Mouse (Mus musculus): Measurements from ENCODE around the gene Psen2.
A peak's percentile ranks its signal among the peaks of the same experiment; 100 is the strongest.

Gene Psen2

DNA sequence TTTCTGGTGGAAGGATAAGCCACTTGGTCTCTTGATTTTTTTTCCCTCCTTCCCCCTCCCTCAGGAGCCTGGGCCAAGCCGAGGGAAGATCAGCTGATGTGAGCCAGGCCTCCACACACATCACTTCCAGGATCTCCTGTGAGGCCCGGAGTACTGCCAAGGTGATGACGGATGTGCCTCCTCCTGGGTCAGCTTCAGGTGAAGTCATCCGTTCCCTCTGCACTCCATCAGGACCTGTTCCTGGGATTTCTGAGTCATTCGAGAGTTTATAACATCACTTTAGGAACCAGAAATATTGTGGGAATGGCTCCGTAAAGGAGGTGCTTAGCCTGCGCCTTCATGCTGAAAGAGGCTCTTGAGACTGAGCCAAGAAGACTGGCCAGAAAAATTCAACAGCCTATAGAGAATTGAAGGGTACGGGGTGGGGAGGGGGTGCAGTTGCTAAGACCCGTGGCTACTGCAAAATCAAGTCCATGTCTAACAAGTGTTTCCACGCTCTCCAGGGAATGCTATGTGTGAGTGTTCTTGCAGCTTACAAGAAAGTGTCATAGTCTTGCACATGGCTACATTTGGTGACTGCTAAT, 11.6 kb upstream of the Psen2 start:
- no peak for DNase-seq (ENCODE audit: low read depth, low spot score)

DNA sequence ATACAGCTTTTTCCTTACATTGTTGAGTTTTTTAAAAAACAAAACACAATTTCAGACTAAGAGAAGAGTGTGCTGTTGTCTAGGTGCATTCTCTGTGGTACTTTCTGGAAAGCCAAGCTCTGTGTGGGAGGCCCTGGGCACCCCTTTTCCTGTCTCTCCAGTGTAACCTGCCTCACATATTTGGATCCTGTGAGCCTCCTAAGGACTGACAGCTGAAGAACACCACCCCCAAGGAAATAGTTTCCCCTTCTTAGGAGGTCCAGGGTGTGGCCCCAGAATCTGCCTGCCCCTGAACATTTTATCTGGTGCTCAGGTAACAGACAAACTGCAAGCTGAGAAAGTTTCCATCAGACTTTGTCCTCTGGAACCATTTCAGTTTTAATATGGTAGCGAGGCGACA, 5.8 kb upstream of the Psen2 start:
- DNase-seq (ENCODE audit: low read depth, low spot score), result no peak

DNA sequence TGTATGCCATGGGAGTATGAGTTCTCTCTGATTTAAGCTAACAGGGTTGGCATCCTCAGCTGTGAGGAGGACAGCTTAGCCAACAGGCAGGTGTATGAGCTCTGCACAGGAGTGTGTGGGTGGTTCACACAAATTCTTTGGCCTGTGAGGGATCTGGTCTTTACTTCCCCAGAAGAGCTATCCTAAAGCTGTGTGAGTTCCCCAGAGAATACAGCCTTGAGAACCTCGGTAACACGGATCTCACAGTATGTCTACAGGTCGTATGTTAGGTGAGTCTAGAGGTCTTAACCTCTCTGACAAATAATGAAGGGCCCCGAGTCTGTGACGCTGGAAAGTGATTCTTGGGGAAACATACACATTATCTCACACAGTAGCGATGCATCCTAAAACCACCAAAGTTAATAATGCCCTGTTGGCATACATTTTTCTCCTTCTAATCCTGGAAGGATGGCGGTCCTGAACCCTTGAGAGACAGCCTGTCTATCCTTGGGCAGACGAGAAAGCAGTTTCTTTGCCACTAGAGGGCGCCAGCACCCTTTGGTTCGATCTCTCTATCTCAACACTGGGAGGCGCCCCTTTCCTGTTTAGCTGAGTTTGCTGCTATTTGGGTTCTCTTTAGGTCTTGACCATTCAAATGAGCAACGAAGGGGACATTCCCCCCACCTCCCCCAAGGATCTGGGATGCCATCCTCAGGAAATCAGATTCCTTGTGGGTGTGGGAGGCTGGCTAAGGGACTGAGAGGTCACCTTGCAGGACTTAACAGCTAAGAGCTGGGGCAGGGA, 5.2 kb upstream of the Psen2 start:
- peak; percentile 73 for DNase-seq (ENCODE audit: low read depth, low spot score)

DNA sequence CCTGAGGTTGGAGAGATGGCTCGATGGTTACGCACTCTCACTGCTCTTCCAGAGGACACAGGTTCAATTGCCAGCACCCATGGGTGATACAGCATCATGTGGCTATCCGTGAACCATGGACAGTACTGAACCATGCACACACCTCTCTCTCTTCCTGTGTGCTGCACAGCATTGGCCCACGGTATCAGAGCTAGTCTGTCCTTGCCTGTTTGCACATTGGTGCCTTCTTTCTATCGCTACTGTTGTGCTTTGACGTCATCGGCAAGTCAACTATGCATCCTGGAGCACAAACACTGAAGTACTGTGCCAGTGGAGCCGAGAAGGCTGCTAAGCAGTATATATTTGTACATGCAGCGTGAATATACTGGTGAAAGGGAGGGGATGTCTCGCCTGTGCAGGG, 3.9 kb upstream of the Psen2 start:
- no peak for DNase-seq (ENCODE audit: low read depth, low spot score)

DNA sequence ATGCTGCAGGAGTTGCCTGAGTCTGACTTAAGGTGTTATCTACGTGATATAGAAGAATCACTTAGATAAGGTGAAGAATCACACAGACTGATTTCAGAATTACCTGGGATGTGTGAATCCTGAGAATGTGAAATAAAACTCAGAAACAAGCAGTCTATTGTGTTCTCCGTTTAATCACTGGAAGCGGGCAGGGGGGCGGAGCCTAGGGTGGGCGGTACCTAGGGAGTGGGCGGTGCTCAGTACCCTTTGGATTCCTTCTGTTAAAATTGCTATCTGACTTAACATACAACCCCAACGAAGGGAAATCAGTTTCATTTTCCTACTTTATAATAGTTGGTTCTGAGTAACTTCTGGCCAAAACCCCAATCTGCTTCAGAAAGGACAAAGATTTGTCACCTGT, 2.2 kb upstream of the Psen2 start:
- DNase-seq (ENCODE audit: low read depth, low spot score), result no peak

DNA sequence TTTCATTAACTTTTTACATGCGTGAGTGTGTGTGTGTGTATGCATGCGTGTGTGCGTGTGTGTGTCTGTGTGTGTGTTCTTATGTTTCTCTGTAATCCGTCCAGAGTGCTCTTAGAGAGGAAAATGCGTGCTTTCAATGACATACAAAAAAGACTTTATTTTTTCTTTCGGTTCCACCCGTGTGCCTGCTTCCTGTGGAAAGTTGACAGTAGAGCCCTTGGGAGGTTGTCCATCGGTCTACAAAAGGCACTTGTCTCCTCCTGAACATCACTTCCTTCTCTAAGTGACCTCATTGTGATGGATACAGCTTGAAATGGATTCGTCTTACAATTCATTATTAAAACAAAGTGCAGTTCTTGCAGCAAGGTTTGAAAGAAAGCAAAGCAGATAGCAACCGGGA, 1.6 kb upstream of the Psen2 start:
- no peak for DNase-seq (ENCODE audit: low read depth, low spot score)

- DNase-seq (ENCODE audit: low read depth, low spot score), result no peak
These were observed 1.2 kb upstream of the Psen2 start for GRCm38 (mm10) chr1:180264389-180264788.

DNA sequence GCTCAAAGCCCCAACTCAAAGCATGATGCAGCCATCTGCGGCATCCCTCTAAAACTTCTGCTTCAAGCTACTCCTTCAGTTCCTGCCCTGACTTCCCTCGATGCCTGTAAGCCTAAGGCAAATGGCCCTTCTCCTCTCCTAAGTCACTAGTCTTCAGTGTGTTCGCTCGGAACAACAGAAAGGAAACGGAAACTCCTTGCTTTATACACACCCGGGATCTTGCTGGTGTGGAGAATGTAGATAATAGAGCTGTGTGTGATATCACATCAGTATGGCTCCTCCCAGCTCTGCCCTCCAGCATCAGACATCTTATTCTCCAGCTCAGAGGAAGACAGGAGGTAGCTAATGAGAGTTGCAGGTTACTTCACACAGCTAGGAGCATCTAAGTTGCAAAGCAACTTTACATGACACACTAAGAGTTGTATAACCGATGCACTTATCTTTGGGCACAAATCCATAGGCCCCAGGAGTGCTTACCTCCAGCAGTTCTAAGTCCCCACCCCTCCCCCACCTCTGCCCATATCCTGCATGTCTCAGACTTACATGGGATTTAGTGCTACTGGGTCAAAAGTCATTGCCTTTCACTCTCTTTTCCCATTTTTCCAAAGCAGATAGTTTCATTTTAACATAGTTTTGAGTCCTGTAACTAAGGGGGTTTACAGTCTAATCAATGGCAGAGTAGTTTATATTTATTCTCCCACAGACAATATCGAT, 1.2 kb downstream of the Psen2 start:
- peak; percentile 44 for DNase-seq (ENCODE audit: low read depth, low spot score)

GRCm38 (mm10) chr1:180261415-180261814, 1.8 kb downstream of the Psen2 start:
- no peak for DNase-seq (ENCODE audit: low read depth, low spot score)

DNA sequence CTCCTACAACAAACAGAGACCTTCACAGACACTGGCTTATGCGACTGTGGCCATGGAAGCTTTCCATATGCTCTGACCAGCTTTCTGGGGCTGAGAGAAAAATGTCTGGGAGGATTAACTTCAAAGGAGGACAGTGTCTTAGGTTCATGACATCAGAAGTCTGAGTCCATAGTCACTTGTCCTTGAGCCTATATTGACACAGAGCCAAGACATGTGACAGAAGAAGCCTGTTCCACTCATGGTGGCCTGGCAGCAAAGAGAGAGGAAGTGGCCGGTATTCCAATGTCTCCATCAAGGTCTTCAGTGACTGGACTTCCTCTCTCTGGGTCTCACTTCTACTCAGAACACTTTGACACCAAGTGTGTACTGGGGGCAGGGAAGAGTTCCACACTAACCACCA, 2.4 kb downstream of the Psen2 start:
- DNase-seq (ENCODE audit: low read depth, low spot score), result no peak

- DNase-seq (ENCODE audit: low read depth, low spot score), result no peak
These were observed 3.5 kb downstream of the Psen2 start for GRCm38 (mm10) chr1:180259753-180260152.

DNA sequence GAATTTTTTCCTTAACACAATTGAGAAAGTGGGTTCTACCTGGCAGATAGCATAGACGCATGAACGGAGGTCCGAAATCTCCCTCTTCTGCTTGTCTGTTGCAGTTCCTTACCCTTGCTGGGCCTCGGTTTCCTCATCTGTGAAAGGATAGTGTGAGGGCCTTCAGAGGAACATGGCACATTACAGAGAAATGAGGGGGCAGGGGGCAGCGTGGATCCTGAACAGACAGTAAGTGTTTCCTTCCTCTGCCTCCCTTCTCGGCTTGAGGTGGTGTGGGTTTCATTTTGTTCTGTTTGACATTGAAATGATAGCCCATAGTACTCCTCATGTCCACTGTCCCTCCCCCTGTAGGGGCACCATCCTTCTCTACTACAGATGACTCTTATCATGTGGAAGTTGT, 5.8 kb downstream of the Psen2 start:
- DNase-seq (ENCODE audit: low read depth, low spot score), result no peak

- no peak for DNase-seq (ENCODE audit: low read depth, low spot score)
These were observed 6.4 kb downstream of the Psen2 start for GRCm38 (mm10) chr1:180256866-180257265.

DNA sequence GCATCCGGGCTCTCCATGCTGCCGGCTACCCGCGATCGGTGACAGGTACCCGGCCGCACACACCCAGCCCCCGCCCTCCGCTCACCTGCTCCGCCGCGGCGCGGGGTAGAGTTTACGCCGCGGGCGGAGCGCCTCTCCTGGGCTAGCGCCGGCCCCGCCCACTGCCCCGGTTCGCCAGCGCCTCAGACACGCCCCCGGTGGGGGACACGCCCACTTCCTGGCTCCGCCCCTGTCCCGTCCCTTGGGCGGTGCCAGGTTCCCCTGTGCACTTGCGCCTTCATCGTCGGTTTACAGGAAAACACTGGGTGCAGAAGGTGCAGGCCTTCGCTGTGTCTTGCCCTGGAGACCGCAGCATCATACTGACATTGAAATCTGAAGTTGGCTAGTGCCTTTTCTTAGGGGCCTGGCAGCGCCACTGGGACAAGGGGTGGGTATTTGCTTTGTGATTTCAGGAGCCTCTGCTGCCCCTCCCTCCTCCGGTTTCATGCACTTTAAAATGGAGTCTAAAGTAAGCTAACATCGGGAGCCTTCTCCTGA, 7.0 kb downstream of the Psen2 start:
- peak; percentile 96 for DNase-seq (ENCODE audit: low read depth, low spot score)

DNA sequence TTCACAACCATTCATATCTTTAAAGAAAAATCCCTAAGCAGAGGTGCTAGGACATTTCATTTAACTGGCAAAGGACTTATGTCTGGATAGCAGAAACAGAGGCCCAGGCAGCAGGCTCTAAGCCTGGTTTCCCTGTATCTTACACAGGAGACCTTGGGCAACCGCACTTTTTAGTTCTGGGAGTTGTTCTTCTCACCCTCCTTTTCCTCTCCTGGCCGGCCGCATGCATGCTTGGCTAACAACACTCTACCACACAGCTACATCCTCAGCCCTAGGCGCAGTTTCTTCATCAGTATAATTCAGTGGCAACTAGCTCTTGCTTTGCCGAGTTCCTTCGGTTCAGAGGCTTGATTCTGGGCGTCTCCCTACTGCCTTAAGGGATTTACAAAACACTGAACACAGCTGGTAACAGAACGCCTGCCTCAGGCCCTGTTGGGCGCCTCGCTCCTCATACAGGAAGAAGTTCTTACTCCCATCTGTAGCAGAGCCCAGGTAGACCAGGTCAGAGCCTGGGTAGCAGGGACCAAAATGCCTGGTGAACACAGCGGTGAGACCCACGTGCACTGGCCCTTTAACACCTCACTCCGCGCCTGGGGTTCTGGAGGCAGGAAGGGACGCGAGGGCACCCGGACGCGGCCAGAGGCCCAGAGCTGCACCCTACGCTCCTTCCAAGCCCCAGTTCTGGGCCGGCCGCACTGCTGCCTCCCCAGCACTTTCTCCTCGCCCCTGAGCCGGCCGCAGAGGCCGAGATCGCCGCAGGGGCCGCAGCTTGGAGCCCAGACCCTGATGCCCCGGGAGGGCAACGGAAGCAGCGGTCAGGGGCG, 7.7 kb downstream of the Psen2 start:
- no peak for DNase-seq (ENCODE audit: low read depth, low spot score)

- DNase-seq (ENCODE audit: low read depth, low spot score), result no peak
These were observed 8.9 kb downstream of the Psen2 start for GRCm38 (mm10) chr1:180254316-180254715.

DNA sequence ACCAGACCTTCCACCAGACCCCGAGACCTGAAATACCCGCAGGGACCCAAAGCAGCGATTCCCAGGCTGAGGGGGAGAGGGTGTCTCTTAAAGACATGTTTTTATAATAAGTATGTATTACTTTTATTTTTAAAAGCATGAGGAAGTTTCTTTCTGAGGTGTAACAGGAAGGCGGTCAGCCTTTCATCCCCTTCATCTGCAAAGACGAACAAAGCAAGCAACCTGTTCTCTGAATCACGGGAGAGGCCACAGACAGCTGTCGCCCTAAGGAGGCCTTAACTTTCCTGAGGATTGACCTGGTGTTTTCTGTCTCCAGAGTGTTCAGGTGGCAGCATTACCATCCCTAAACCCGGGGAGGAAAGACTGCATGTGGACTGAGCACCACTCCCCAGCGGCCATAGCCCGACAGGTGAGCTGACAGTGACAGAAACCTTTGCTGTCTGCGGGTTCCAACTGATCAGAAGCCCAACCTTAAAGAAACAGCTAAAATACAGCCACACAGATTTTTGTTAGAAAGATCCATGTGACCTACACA, 10.5 kb downstream of the Psen2 start:
- no peak for DNase-seq (ENCODE audit: low read depth, low spot score)

DNA sequence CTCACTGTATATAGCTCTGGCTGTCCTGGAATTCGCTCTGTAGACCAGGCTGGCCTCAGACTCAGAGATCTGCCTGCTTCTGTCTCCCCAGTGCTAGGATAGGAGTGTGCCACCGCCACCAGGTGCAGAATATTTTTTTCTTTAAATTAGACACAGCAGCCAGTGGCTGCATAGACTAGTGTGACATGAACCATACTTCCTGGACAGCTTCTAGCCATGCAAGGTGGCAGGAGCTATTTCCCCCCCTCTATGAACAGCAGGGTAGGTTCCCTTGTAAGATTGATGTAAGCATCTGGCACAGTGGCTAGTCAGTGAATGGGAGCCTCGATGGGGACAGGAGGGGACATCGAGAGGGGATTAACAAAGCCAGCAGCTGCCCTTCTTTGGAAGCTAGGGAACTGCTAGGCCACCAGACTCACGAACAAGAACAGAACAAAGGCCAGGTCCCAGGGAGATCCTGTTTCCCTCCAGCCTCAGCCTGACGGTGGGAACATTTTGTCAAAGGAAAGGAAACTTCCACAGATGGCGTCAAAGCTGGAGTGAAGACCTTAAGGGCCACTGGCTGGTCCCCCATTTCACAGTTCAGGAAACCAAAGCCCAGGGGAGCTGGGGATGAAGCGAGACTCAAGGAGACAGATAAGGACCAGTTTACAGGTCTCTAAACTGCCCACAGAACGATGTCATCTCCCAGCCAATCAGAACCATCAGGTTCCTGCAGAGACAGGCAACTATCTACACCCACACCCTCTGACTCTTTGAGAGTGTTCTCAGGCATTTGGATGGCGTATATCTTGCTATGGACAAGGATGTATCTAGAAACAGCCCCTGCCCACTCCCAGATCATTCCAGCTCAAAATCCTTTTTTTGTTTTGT, 11.8 kb downstream of the Psen2 start:
- DNase-seq (ENCODE audit: low read depth, low spot score), result no peak

DNA sequence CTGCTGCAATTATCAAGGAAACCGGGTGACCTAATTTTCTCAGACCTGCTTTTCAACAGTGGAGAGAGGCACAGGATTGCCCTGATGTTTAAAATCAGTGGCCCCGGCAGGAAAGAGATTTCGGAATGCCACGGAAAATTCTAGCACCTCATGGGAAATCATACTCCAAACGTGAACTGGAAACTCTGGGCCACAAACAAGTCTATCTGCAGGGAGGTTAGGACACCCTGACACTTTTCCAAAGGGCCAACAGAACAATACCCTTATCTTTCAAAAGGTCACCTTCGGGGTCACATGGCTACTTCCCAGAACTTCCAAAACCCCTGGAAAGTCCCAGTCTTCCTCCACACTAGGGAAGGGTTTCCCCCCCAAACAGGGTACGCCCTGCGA, 12.8 kb downstream of the Psen2 start:
- DNase-seq (ENCODE audit: low read depth, low spot score), result no peak

DNA sequence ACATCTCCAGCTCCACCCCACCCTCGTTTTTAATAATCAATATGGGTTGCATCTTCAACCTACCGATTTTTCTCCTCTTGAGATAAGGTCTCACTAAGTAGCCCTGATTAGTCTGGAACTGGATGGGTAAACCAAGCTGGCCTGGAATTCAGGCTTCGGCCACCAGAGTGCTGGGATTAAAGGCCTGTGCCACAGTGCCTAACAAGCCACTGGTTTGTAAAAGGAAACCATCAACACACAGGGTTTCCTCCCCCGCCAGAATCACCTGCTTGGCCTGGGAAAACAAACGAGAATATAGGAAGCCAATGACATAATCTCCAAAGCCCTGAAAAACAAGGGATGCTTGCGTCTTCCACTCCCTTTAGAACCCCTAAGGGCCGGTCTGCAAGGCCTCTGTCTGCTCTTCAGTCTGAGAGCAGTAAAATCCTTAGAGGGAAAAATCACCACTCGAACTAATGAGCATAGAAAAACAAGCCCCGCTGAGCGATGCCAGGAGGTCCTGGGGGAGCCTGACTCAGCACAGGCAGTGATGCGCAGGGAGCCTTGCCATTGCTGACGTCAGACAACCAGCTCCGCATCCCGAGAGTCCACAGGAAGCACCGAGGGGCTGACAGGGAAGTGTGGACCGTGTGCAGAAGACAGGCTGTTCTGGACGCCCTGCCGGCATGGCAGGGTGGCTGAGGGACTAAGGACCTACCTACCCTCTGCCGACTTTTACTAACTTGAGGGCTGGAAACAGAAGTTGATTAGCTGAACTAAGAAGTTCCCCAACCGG, 13.4 kb downstream of the Psen2 start:
- DNase-seq (ENCODE audit: low read depth, low spot score), result no peak

Measured in c-Kit-negative CD71-positive TER-119-positive erythroid progenitor cells, embryonic 14.5 days (primary cell).